ENCODE assay signal across 27 mouse cellular contexts in genomic region chr9:62276899-62277298, GRCm38 (mm10). TPM values are rescaled to one million over a fixed set of nuclear protein-coding genes. Genes with fewer than 3 reads are reported as not detected.
DNase-seq lines count a peak whose midpoint lies in the region; ATAC-seq and TF ChIP-seq lines count a peak whose summit lies in the region.
"Had no signal": no experiment of that assay in that cellular context is flagged by ENCODE, and none has a peak within 500 bp of the region (broad histone marks: within the 10 kb centered on the region; RNA-seq: fewer than 3 reads in every experiment).

No protein-coding gene starts in this region.

- no peaks in the 10 kb centered on the region for H3K4me1 ChIP-seq in forebrain, postnatal 0 days (ENCODE audit: insufficient read depth)
- no peaks in the 10 kb centered on the region for H3K4me1 ChIP-seq in forebrain, embryonic 10.5 days
- peaks cover 17% of the 10 kb centered on the region for H3K4me1 ChIP-seq in olfactory bulb, adult 2 months (ENCODE audit: control insufficient read depth, insufficient read depth, low read length)
- H3K4me1 ChIP-seq: forebrain, embryonic 15.5 days; heart, embryonic 12.5 days had no signal

- peak; percentile 34 for DNase-seq in forebrain, postnatal 0 days
- DNase-seq in forebrain, embryonic 10.5 days (ENCODE audit: extremely low spot score, low spot score), result no peak
- DNase-seq in left cerebral cortex, adult 11 months (ENCODE audit: low spot score), result peak; percentile 69
- DNase-seq in left cerebral cortex, adult 18-20 months (ENCODE audit: low spot score in 2 of 2), result no peak
- peak; percentile 57 for DNase-seq in right cerebral cortex, adult 18-20 months
- DNase-seq in right cerebral cortex, postnatal 4 days, result no peak
- DNase-seq in gastrocnemius, postnatal 4 days (ENCODE audit: low spot score in 2 of 2), result no peak
- DNase-seq: adrenal gland, postnatal 10 days; cerebellum, adult 11-12 months; cerebellum, adult 9-10 months; cerebellum, postnatal 25 days; gastrocnemius, postnatal 10 days had no signal

- WGBS in forebrain, postnatal 0 days, result 47% methylated on average over 4 of the region's 4 CpGs
- WGBS in forebrain, embryonic 10.5 days, result 63% methylated on average over 4 of the region's 4 CpGs
- 29% methylated on average over 4 of the region's 4 CpGs for whole genome bisulfite sequencing in olfactory bulb, adult 2 months

- H3K9me3 ChIP-seq in forebrain, postnatal 0 days (ENCODE audit: low read length), result no peaks in the 10 kb centered on the region
- no peaks in the 10 kb centered on the region for H3K9me3 ChIP-seq in forebrain, embryonic 10.5 days
- H3K9me3 ChIP-seq: embryonic facial prominence, embryonic 10.5 days; forebrain, embryonic 15.5 days; heart, embryonic 12.5 days; hindbrain, embryonic 10.5 days had no signal

- ATAC-seq in forebrain, postnatal 0 days, result peak; percentile 84
- ATAC-seq: forebrain, embryonic 15.5 days had no signal

- H3K4me2 ChIP-seq in forebrain, postnatal 0 days (ENCODE audit: low read depth), result no peak overlapping the region
- H3K4me2 ChIP-seq: forebrain, embryonic 15.5 days; heart, embryonic 12.5 days; hindbrain, embryonic 14.5 days had no signal

- peak overlapping the region; percentile 5 for H3K27ac ChIP-seq in forebrain, postnatal 0 days (ENCODE audit: low read depth, low read length)
- no peak overlapping the region for H3K27ac ChIP-seq in forebrain, embryonic 10.5 days
- peak overlapping the region; percentile 98 for H3K27ac ChIP-seq in olfactory bulb, adult 2 months (ENCODE audit: insufficient read depth, low read depth, low read length)
- H3K27ac ChIP-seq: embryonic facial prominence, embryonic 10.5 days; forebrain, embryonic 15.5 days; hindbrain, embryonic 10.5 days; hindbrain, embryonic 14.5 days had no signal

- no peak overlapping the region for H3K4me3 ChIP-seq in forebrain, postnatal 0 days (ENCODE audit: low read depth, low read length)
- H3K4me3 ChIP-seq in forebrain, embryonic 10.5 days, result no peak overlapping the region
- H3K4me3 ChIP-seq in olfactory bulb, adult 2 months (ENCODE audit: insufficient read depth, low read depth, low read length), result no peak overlapping the region
- H3K4me3 ChIP-seq: embryonic facial prominence, embryonic 10.5 days; forebrain, embryonic 15.5 days; heart, embryonic 12.5 days; hindbrain, embryonic 10.5 days had no signal

- no peak for TF ChIP-seq CTCF in forebrain, postnatal 0 days (IDR thresholded peaks at IDR 0.05; ENCODE audit: low read depth)
- no peak for TF ChIP-seq CTCF in olfactory bulb, adult 2 months (IDR thresholded peaks at IDR 0.05; ENCODE audit: insufficient read depth, low read depth, low read length)

- no peaks in the 10 kb centered on the region for H3K27me3 ChIP-seq in forebrain, postnatal 0 days (ENCODE audit: insufficient read depth, low read length)
- no peaks in the 10 kb centered on the region for H3K27me3 ChIP-seq in forebrain, embryonic 10.5 days (ENCODE audit: poor library complexity, severe bottlenecking)
- H3K27me3 ChIP-seq: forebrain, embryonic 15.5 days; heart, embryonic 12.5 days had no signal

- no peaks in the 10 kb centered on the region for H3K36me3 ChIP-seq in forebrain, postnatal 0 days (ENCODE audit: insufficient read depth)
- H3K36me3 ChIP-seq in forebrain, embryonic 10.5 days (replicated peaks), result no peaks in the 10 kb centered on the region
- H3K36me3 ChIP-seq: embryonic facial prominence, embryonic 10.5 days; forebrain, embryonic 15.5 days; heart, embryonic 12.5 days; hindbrain, embryonic 10.5 days had no signal

- TF ChIP-seq POLR2A in olfactory bulb, adult 2 months (IDR thresholded peaks at IDR 0.05; ENCODE audit: insufficient read depth, low read depth, low read length), result no peak

- no peak overlapping the region for H3K9ac ChIP-seq in forebrain, postnatal 0 days
- H3K9ac ChIP-seq: forebrain, embryonic 15.5 days; heart, embryonic 12.5 days; hindbrain, embryonic 14.5 days had no signal

RNA-seq across cellular contexts. Expression of gene Spesp1, which starts 5.1 kb away (rescaled TPM):
- 0.19 TPM in 1 of 2 replicates, not detected in the other for total RNA-seq in forebrain, postnatal 0 days (2014; rRNA removed)
- not detected in 2 replicates for polyA plus RNA-seq in forebrain, postnatal 0 days (2015; fragmentation: Nextera tagmentation; extraction: Ambion mirVana)
- 0.05 TPM in 1 of 2 replicates, not detected in the other for polyA plus RNA-seq in forebrain, embryonic 10.5 days (2016; fragmentation: Nextera tagmentation; extraction: Ambion mirVana)
- not detected for total RNA-seq in left cerebral cortex, adult 18-20 months (2021)
- polyA plus RNA-seq in olfactory bulb, adult 2 months (2012; ENCODE audit: insufficient read depth, insufficient read length, low replicate concordance, missing spikeins), result not detected in 2 replicates
- not detected for total RNA-seq in gastrocnemius, postnatal 4 days (2021)
- total RNA-seq: adrenal gland, postnatal 10 days; adrenal gland, postnatal 4 days; gastrocnemius, postnatal 10 days; granulocyte monocyte progenitor cell, adult 5-6 weeks; heart, adult 8-10 months; heart, postnatal 25 days; MEL had no signal
- polyA plus RNA-seq: C2C12; embryonic facial prominence, embryonic 10.5 days; embryonic facial prominence, embryonic 14.5 days; forebrain, embryonic 11.5 days; forebrain, embryonic 15.5 days; heart, embryonic 12.5 days; heart, embryonic 16.5 days; hindbrain, embryonic 10.5 days; hindbrain, embryonic 14.5 days had no signal

Comparison
In these comparisons a context has a peak if more than half of its experiments do, and no peak if none do; other contexts are left out.
1. DNase-seq: peak in forebrain, postnatal 0 days (single experiment), left cerebral cortex, adult 11 months (single experiment) and right cerebral cortex, adult 18-20 months (single experiment); none in forebrain, embryonic 10.5 days (single experiment), left cerebral cortex, adult 18-20 months (0 of 2), right cerebral cortex, postnatal 4 days (single experiment) and gastrocnemius, postnatal 4 days (0 of 2).